Mouse (Mus musculus): Measurements from ENCODE around the gene Gm10638.

Gene Gm10638

GRCm38 (mm10) chr8:86740899-86741298 is 4.6 kb upstream of the Gm10638 start:
- DNase-seq (ENCODE audit: low spot score): no peak

GRCm38 (mm10) chr8:86741627-86742026 is 3.9 kb upstream of the Gm10638 start:
- DNase-seq (ENCODE audit: low spot score): no peak

GRCm38 (mm10) chr8:86742605-86743345 is 2.7 kb upstream of the Gm10638 start:
- no peak for DNase-seq (ENCODE audit: low spot score)

- DNase-seq (ENCODE audit: low spot score): no peak
Observed at GRCm38 (mm10) chr8:86744313-86745220, 932 bp upstream of the Gm10638 start.

GRCm38 (mm10) chr8:86745935-86746441 is 489 bp downstream of the Gm10638 start:
- peak; percentile 85 for DNase-seq (ENCODE audit: low spot score)

- no peak for DNase-seq (ENCODE audit: low spot score)
Observed at GRCm38 (mm10) chr8:86746511-86746910, 1.0 kb downstream of the Gm10638 start.

- DNase-seq (ENCODE audit: low spot score): no peak
Observed at GRCm38 (mm10) chr8:86749842-86750241, 4.3 kb downstream of the Gm10638 start.

GRCm38 (mm10) chr8:86756948-86757733 is 11.6 kb downstream of the Gm10638 start:
- no peak for DNase-seq (ENCODE audit: low spot score)

GRCm38 (mm10) chr8:86758651-86759050 is 13.2 kb downstream of the Gm10638 start:
- no peak for DNase-seq (ENCODE audit: low spot score)

GRCm38 (mm10) chr8:86759090-86759491 is 13.6 kb downstream of the Gm10638 start:
- DNase-seq (ENCODE audit: low spot score): no peak

- DNase-seq (ENCODE audit: low spot score): no peak
Observed at GRCm38 (mm10) chr8:86760746-86761145, 15.2 kb downstream of the Gm10638 start.

- DNase-seq (ENCODE audit: low spot score): no peak
Observed at GRCm38 (mm10) chr8:86762806-86763205, 17.3 kb downstream of the Gm10638 start.

GRCm38 (mm10) chr8:86765155-86765554 is 19.7 kb downstream of the Gm10638 start:
- no peak for DNase-seq (ENCODE audit: low spot score)

- no peak for DNase-seq (ENCODE audit: low spot score)
Observed at GRCm38 (mm10) chr8:86765669-86766068, 20.2 kb downstream of the Gm10638 start.

- no peak for DNase-seq (ENCODE audit: low spot score)
Observed at GRCm38 (mm10) chr8:86766548-86767211, 21.2 kb downstream of the Gm10638 start.

GRCm38 (mm10) chr8:86768499-86768898 is 23.0 kb downstream of the Gm10638 start:
- peak; percentile 64 for DNase-seq (ENCODE audit: low spot score)

- no peak for DNase-seq (ENCODE audit: low spot score)
Observed at GRCm38 (mm10) chr8:86769945-86770715, 24.6 kb downstream of the Gm10638 start.

- DNase-seq (ENCODE audit: low spot score): no peak
Observed at GRCm38 (mm10) chr8:86779207-86779606, 33.7 kb downstream of the Gm10638 start.

- no peak for DNase-seq (ENCODE audit: low spot score)
Observed at GRCm38 (mm10) chr8:86781094-86781493, 35.6 kb downstream of the Gm10638 start.

GRCm38 (mm10) chr8:86786498-86786897 is 41.0 kb downstream of the Gm10638 start:
- DNase-seq (ENCODE audit: low spot score): no peak
